Mouse (Mus musculus) E14TG2a.4 (cell line): Measurements from ENCODE around the gene Akr1a1.

Experiments used
- CTCF ChIP-seq: conservative IDR thresholded peaks from 2 replicates; pipeline ENCODE4 v1.5.1; 2014; ENCODE audit warnings: low read length
- NANOG ChIP-seq: IDR thresholded peaks from 2 replicates; pipeline ENCODE4 v1.6.1; 2014; ENCODE audit warnings: borderline replicate concordance, low read length, mixed read lengths

DNA sequence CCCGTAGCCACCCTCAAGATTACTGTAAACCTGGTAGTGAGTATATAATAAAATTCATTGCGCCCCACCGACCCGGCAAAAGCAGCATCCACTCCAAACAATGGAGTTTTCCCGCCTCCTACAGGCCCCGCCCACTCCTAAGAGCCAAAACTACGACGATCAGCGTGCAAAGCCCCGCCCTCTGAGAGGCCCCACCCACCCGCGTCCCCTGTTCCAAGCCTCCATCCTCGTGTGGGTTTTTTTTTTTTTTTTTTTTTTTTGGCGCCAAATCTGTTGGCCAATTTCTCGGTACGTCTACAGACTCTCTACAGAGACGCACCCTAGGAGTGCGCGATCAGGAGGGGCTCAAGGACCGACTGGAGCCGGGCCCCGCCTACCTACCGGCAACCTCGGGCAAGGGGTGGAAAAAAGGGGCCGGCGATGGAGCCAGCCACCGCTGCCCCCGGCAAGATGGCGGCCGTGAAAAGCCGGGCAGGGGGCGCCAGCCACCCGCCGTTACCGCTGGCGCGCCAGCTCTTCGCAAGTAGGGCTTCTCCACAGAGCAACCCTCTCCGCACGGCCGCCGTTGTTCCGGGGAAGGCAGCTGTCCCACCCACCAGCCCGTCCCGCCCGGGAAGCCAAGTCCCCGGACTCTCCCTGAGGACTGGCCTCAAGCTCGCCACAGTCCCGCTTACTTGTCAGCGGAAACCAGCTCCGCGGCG, 24.7 kb downstream of the Akr1a1 start:
- TF ChIP-seq CTCF = no peak
- no peak for TF ChIP-seq NANOG
